Mouse (Mus musculus): ENCODE measurements around the gene Esrrg. TPM values are rescaled to one million over a fixed set of nuclear protein-coding genes. Genes with fewer than 3 reads are reported as not detected.

Esrrg gene
- total and polyA plus RNA-seq, 3 experiments = not detected

DNA sequence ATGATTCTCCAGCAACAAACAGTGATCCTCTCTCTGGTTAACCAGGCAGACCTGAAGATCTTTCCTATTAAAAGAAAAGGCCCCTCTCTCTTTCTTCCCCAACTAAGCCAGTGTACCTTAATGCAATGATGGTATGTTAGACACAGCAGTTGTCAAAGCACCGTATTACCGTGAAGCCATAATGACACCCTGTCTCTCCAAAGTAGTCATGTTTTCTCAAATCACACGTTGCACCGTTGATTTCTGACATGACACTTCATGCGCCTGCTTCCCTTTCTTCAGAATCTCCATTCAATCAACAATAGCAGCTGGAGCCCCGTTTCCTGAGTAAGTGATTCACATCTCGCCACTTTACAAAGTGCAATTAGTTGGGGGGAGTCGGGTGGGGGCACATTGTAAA is 427.4 kb downstream of the Esrrg start:
- no peak overlapping the region for H3K9ac ChIP-seq (ENCODE audit: insufficient read depth, low read depth)
- no peaks in the 10 kb centered on the region for H3K36me3 ChIP-seq (replicated peaks in 1 of 2; ENCODE audit: control insufficient read depth in 1 of 2, insufficient read depth in 1 of 2, low read length in 1 of 2)
- no peak for DNase-seq (ENCODE audit: extremely low read depth)
- no peak overlapping the region for H3K4me3 ChIP-seq (replicated peaks in 1 of 3; ENCODE audit: low read depth in 2 of 3, low read length in 2 of 3, poor library complexity in 1 of 3)
- H3K4me2 ChIP-seq (ENCODE audit: insufficient read depth, low read depth, poor library complexity, severe bottlenecking) = no peak overlapping the region
- TF ChIP-seq SMC3 (IDR thresholded peaks at IDR 0.05; ENCODE audit: low read depth, low read length) = no peak
- no peak for TF ChIP-seq MEF2A (IDR thresholded peaks at IDR 0.05; ENCODE audit: borderline replicate concordance, low read depth, low read length)
- no peak for TF ChIP-seq JUN (IDR thresholded peaks at IDR 0.05; ENCODE audit: insufficient read depth, low read depth, low read length)
- no peak for TF ChIP-seq ZNF384 (IDR thresholded peaks at IDR 0.05; ENCODE audit: low read depth, low read length)
- TF ChIP-seq NELFE (IDR thresholded peaks at IDR 0.05; ENCODE audit: low read depth, low read length) = no peak
- TF ChIP-seq MYC (IDR thresholded peaks at IDR 0.05; ENCODE audit: low read depth, low read length) = no peak
- TF ChIP-seq BHLHE40 (IDR thresholded peaks at IDR 0.05; ENCODE audit: low read depth, low read length) = no peak
- in situ Hi-C loops (cut with MboI; ENCODE audit: low pct_ligation_motif_present, low pct_unique_long_range_greater_than_20kb, low sequenced_read_pairs) (no loop called here), dilution Hi-C loops (cut with MboI; ENCODE audit: extremely low pct_ligation_motif_present, extremely low pct_unique_long_range_greater_than_20kb, low sequenced_read_pairs) (no loop called here)
- no peak overlapping the region for H3K27ac ChIP-seq (ENCODE audit: insufficient read depth, low read depth)
- peaks cover 65% of the 10 kb centered on the region for H3K9me3 ChIP-seq (replicated peaks; ENCODE audit: low read length)
- H3K27me3 ChIP-seq (replicated peaks) = no peaks in the 10 kb centered on the region
- H3K79me2 ChIP-seq (replicated peaks; ENCODE audit: control insufficient read depth, extremely low read depth, insufficient read depth, poor library complexity, severe bottlenecking) = no peaks in the 10 kb centered on the region
- no peaks in the 10 kb centered on the region for H3K4me1 ChIP-seq (ENCODE audit: control insufficient read depth in 1 of 2, insufficient read depth in 2 of 2)

DNA sequence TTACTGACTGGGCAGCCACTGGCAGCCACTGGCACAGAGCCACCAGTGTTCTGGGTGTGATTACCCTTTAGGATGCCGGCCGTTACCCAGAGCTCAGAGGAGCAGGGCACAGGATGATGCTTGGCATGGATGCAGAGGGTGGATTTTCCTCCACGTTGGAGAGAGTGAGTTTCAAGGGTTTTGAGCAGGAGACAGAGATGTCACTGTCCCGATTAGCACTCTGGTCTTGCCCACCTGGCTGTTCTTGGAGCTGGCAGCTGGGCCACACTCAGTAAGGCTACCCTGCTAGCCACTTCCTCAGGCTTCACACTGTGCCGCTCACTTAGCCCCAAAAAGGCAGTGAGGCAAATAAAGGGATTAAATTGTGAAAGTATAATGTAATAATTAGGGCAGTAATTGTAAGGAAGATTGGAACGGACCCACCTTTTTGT is 438.1 kb downstream of the Esrrg start:
- H3K4me2 ChIP-seq (ENCODE audit: insufficient read depth, low read depth, poor library complexity, severe bottlenecking) = no peak overlapping the region
- no peak overlapping the region for H3K27ac ChIP-seq (ENCODE audit: insufficient read depth, low read depth)
- no peaks in the 10 kb centered on the region for H3K79me2 ChIP-seq (replicated peaks; ENCODE audit: control insufficient read depth, extremely low read depth, insufficient read depth, poor library complexity, severe bottlenecking)
- H3K4me3 ChIP-seq (replicated peaks in 1 of 3; ENCODE audit: low read depth in 2 of 3, low read length in 2 of 3, poor library complexity in 1 of 3) = no peak overlapping the region
- H3K4me1 ChIP-seq (ENCODE audit: control insufficient read depth in 1 of 2, insufficient read depth in 2 of 2) = no peaks in the 10 kb centered on the region
- H3K36me3 ChIP-seq (replicated peaks in 1 of 2; ENCODE audit: control insufficient read depth in 1 of 2, insufficient read depth in 1 of 2, low read length in 1 of 2) = no peaks in the 10 kb centered on the region
- TF ChIP-seq JUN (IDR thresholded peaks at IDR 0.05; ENCODE audit: insufficient read depth, low read depth, low read length) (no peak), POLR2A (IDR thresholded peaks at IDR 0.05; ENCODE audit: low read depth, low read length) (no peak), HCFC1 (IDR thresholded peaks at IDR 0.05; ENCODE audit: low read depth, low read length) (no peak), KAT2A (IDR thresholded peaks at IDR 0.05; ENCODE audit: insufficient replicate concordance, low read length) (no peak), JUND (conservative IDR thresholded peaks at IDR 0.05; ENCODE audit: low read depth, low read length) (no peak), MAX (IDR thresholded peaks at IDR 0.05; ENCODE audit: low read length) (no peak), ZC3H11A (IDR thresholded peaks at IDR 0.05; ENCODE audit: low read depth, low read length) (no peak)
- no peaks in the 10 kb centered on the region for H3K27me3 ChIP-seq (replicated peaks)
- no peak for DNase-seq (ENCODE audit: extremely low read depth)
- H3K9ac ChIP-seq (ENCODE audit: insufficient read depth, low read depth) = no peak overlapping the region
- H3K9me3 ChIP-seq (replicated peaks; ENCODE audit: low read length) = peaks cover 61% of the 10 kb centered on the region
- dilution Hi-C loops (cut with MboI; ENCODE audit: extremely low pct_ligation_motif_present, extremely low pct_unique_long_range_greater_than_20kb, low sequenced_read_pairs) (no loop called here), in situ Hi-C loops (cut with MboI; ENCODE audit: low pct_ligation_motif_present, low pct_unique_long_range_greater_than_20kb, low sequenced_read_pairs) (no loop called here)

DNA sequence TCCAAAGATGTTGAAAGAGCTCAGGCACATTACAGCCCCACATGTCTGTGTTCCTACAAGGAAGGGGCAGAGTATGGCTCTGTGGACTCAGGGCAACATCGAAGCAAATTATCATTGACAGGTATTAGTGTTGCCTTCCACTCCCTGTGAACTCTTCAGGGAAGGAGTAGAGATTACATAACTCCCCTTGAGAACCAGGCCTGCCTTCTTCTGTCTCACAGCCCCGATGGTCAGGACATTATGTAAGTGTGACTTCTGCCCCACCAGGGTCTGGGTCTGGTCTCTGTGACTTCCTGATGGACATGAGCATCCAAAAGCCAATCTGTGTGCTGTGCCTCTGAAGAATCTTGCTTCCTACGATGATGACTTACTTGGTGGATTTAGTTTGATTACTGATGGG is 438.6 kb downstream of the Esrrg start:
- Histone ChIP-seq H3K9me3 (replicated peaks; ENCODE audit: low read length) (peaks cover 62% of the 10 kb centered on the region), H3K79me2 (replicated peaks; ENCODE audit: control insufficient read depth, extremely low read depth, insufficient read depth, poor library complexity, severe bottlenecking) (no peaks in the 10 kb centered on the region), H3K4me2 (ENCODE audit: insufficient read depth, low read depth, poor library complexity, severe bottlenecking) (no peak overlapping the region), H3K27ac (ENCODE audit: insufficient read depth, low read depth) (no peak overlapping the region), H3K9ac (ENCODE audit: insufficient read depth, low read depth) (no peak overlapping the region), H3K36me3 (replicated peaks in 1 of 2; ENCODE audit: control insufficient read depth in 1 of 2, insufficient read depth in 1 of 2, low read length in 1 of 2) (no peaks in the 10 kb centered on the region), H3K27me3 (replicated peaks) (no peaks in the 10 kb centered on the region), H3K4me3 (replicated peaks in 1 of 3; ENCODE audit: low read depth in 2 of 3, low read length in 2 of 3, poor library complexity in 1 of 3) (no peak overlapping the region), H3K4me1 (ENCODE audit: control insufficient read depth in 1 of 2, insufficient read depth in 2 of 2) (no peaks in the 10 kb centered on the region)
- no peak for DNase-seq (ENCODE audit: extremely low read depth)
- in situ Hi-C loops (cut with MboI; ENCODE audit: low pct_ligation_motif_present, low pct_unique_long_range_greater_than_20kb, low sequenced_read_pairs) (no loop called here), dilution Hi-C loops (cut with MboI; ENCODE audit: extremely low pct_ligation_motif_present, extremely low pct_unique_long_range_greater_than_20kb, low sequenced_read_pairs) (no loop called here)
- TF ChIP-seq MAZ (IDR thresholded peaks at IDR 0.05; ENCODE audit: low read depth, low read length) (no peak), EP300 (IDR thresholded peaks at IDR 0.05; ENCODE audit: low read length) (no peak), NRF1 (IDR thresholded peaks at IDR 0.05; ENCODE audit: low read depth, low read length) (no peak), GABPA (IDR thresholded peaks at IDR 0.05; ENCODE audit: insufficient replicate concordance, low read depth, low read length) (no peak), USF1 (IDR thresholded peaks at IDR 0.05; ENCODE audit: low read depth, low read length) (no peak), TBP (conservative IDR thresholded peaks at IDR 0.05; ENCODE audit: low read depth, low read length) (no peak), TCF12 (IDR thresholded peaks at IDR 0.05; ENCODE audit: low read depth, low read length) (no peak), MEF2A (IDR thresholded peaks at IDR 0.05; ENCODE audit: borderline replicate concordance, low read depth, low read length) (no peak), E2F4 (IDR thresholded peaks at IDR 0.05; ENCODE audit: insufficient replicate concordance, low read depth, low read length) (no peak), POLR2AphosphoS2 (IDR thresholded peaks at IDR 0.05; ENCODE audit: low read depth, low read length) (no peak), SMC3 (IDR thresholded peaks at IDR 0.05; ENCODE audit: low read depth, low read length) (no peak), CHD1 (IDR thresholded peaks at IDR 0.05; ENCODE audit: low read depth, low read length) (no peak), PAX5 (IDR thresholded peaks at IDR 0.05; ENCODE audit: low read length) (no peak), UBTF (IDR thresholded peaks at IDR 0.05; ENCODE audit: low read depth, low read length) (no peak), MAFK (IDR thresholded peaks at IDR 0.05; ENCODE audit: insufficient replicate concordance, low read length) (no peak), MYC (IDR thresholded peaks at IDR 0.05; ENCODE audit: low read depth, low read length) (no peak), ELF1 (IDR thresholded peaks at IDR 0.05; ENCODE audit: low read depth, low read length) (no peak)
